Mouse (Mus musculus) intestine, embryonic 14.5 days (tissue): Measurements from ENCODE around the gene Prss33. TPM values are rescaled to one million over a fixed set of nuclear protein-coding genes. Genes with fewer than 3 reads are reported as not detected.

ENCODE experiments used
- ATAC-seq: fragments of 200-750 bp; cut with Nextera tagmentation; replicated peaks from 2 replicates; pipeline ENCODE4 v1.8.0; 2017; ENCODE audit warnings: low read depth, moderate number of reproducible peaks, moderate TSS enrichment, moderate library complexity; ENCODE audit not compliant: low FRiP score, low TSS enrichment
- DNase-seq: peaks from one replicate; pipeline ENCODE4 v3.0.0-alpha.2; 2018; ENCODE audit warnings: low spot score
- H3K27ac ChIP-seq: fragments of 300-500 bp; sonication (generic); 2 replicates; pipeline ENCODE4 v1.5.1; 2014; ENCODE audit warnings: low read depth, mild to moderate bottlenecking, control low read depth
- H3K27me3 ChIP-seq: fragments of 300-500 bp; sonication (generic); replicated peaks from 2 replicates; pipeline ENCODE4 v1.6.1; 2014; ENCODE audit warnings: low read length, control low read depth; ENCODE audit not compliant: control insufficient read depth, insufficient read depth
- H3K36me3 ChIP-seq: fragments of 300-500 bp; sonication (generic); 2 replicates; pipeline ENCODE4 v1.6.1; 2014; ENCODE audit warnings: low read length, control low read depth; ENCODE audit not compliant: control insufficient read depth, insufficient read depth
- H3K4me1 ChIP-seq: fragments of 300-500 bp; sonication (generic); replicated peaks from 2 replicates; pipeline ENCODE4 v1.6.1; 2014; ENCODE audit warnings: low read length, control low read depth, mixed read lengths; ENCODE audit not compliant: control insufficient read depth, insufficient read depth
- H3K4me2 ChIP-seq: fragments of 300-500 bp; sonication (generic); 2 replicates; pipeline ENCODE4 v1.6.1; 2014; ENCODE audit warnings: low read length
- H3K4me3 ChIP-seq: fragments of 300-500 bp; sonication (generic); 2 replicates; pipeline ENCODE4 v1.5.1; 2014; ENCODE audit warnings: low read depth, low read length, control low read depth, mixed read lengths
- H3K9ac ChIP-seq: fragments of 300-500 bp; sonication (generic); 2 replicates; pipeline ENCODE4 v1.6.1; 2014; ENCODE audit warnings: mild to moderate bottlenecking, low read length
- H3K9me3 ChIP-seq: fragments of 300-500 bp; sonication (generic); 2 replicates; pipeline ENCODE4 v1.6.1; 2016; ENCODE audit warnings: low read length, control low read depth; ENCODE audit not compliant: control insufficient read depth
- WGBS: fragments of 180-500 bp; shearing (Covaris S2); extraction: QIAGEN DNeasy Blood & Tissue Kit; methylation state at CpG from one replicate; pipeline ENCODE4 v1.1.7; 2014; 5-methylcytosine and 5-hydroxymethylcytosine counted together
- polyA plus RNA-seq: library from polyadenylated mRNA; unstranded; fragments of >200 nt; fragmentation: Nextera tagmentation; extraction: Ambion mirVana; gene quantifications from 2 replicates; pipeline ENCODE4 v1.2.1, GENCODE M21; 2014

The Prss33 gene
- polyA plus RNA-seq, 1 experiment from 2014 or later, result 0.26 TPM

- Histone ChIP-seq H3K4me2 (no peak overlapping the region), H3K36me3 (no peaks in the 10 kb centered on the region), H3K4me3 (no peak overlapping the region), H3K27me3 (no peaks in the 10 kb centered on the region), H3K27ac (no peak overlapping the region), H3K9me3 (no peaks in the 10 kb centered on the region), H3K9ac (no peak overlapping the region), H3K4me1 (no peaks in the 10 kb centered on the region)
- DNase-seq, result no peak
- 0 out of 2 replicates have a peak, but pooled peaks have one; percentile 56 for ATAC-seq
- 54% methylated on average over 2 of the region's 2 CpGs for WGBS
These were observed 22.1 kb upstream of the Prss33 start for GRCm38 (mm10) chr17:23857913-23858312.

GRCm38 (mm10) chr17:23857193-23857592 is 21.3 kb upstream of the Prss33 start:
- no peaks in the 10 kb centered on the region for H3K4me1 ChIP-seq
- H3K9ac ChIP-seq, result no peak overlapping the region
- no peaks in the 10 kb centered on the region for H3K9me3 ChIP-seq
- no peaks in the 10 kb centered on the region for H3K36me3 ChIP-seq
- no peak overlapping the region for H3K4me2 ChIP-seq
- 83% methylated on average over 6 of the region's 6 CpGs for WGBS
- no peak for ATAC-seq
- no peaks in the 10 kb centered on the region for H3K27me3 ChIP-seq
- no peak for DNase-seq
- H3K4me3 ChIP-seq, result no peak overlapping the region
- H3K27ac ChIP-seq, result no peak overlapping the region

GRCm38 (mm10) chr17:23854229-23854765 is 18.4 kb upstream of the Prss33 start:
- ATAC-seq (no peak), DNase-seq (no peak)
- H3K4me2 ChIP-seq, result no peak overlapping the region
- 84% methylated on average over 10 of the region's 10 CpGs for WGBS
- H3K4me3 ChIP-seq, result no peak overlapping the region
- no peaks in the 10 kb centered on the region for H3K4me1 ChIP-seq
- H3K36me3 ChIP-seq, result no peaks in the 10 kb centered on the region
- no peaks in the 10 kb centered on the region for H3K9me3 ChIP-seq
- no peak overlapping the region for H3K27ac ChIP-seq
- H3K9ac ChIP-seq, result no peak overlapping the region
- H3K27me3 ChIP-seq, result no peaks in the 10 kb centered on the region

- no peaks in the 10 kb centered on the region for H3K27me3 ChIP-seq
- no peaks in the 10 kb centered on the region for H3K4me1 ChIP-seq
- DNase-seq, result peak; percentile 65
- H3K9ac ChIP-seq, result no peak overlapping the region
- no peak overlapping the region for H3K27ac ChIP-seq
- no peak overlapping the region for H3K4me3 ChIP-seq
- H3K9me3 ChIP-seq, result no peaks in the 10 kb centered on the region
- no peaks in the 10 kb centered on the region for H3K36me3 ChIP-seq
- H3K4me2 ChIP-seq, result no peak overlapping the region
- 44% methylated on average over 5 of the region's 5 CpGs for whole genome bisulfite sequencing
- 0 out of 2 replicates have a peak, but pooled peaks have one; percentile 21 for ATAC-seq
These were observed 17.4 kb upstream of the Prss33 start for GRCm38 (mm10) chr17:23853292-23853691.

- H3K4me1 ChIP-seq, result no peaks in the 10 kb centered on the region
- DNase-seq, result peak; percentile 84
- peak; percentile 62 for ATAC-seq
- H3K9me3 ChIP-seq, result no peaks in the 10 kb centered on the region
- no peak overlapping the region for H3K9ac ChIP-seq
- no peak overlapping the region for H3K4me2 ChIP-seq
- H3K27ac ChIP-seq, result no peak overlapping the region
- WGBS, result 57% methylated on average over 18 of the region's 19 CpGs
- H3K4me3 ChIP-seq, result no peak overlapping the region
- H3K36me3 ChIP-seq, result no peaks in the 10 kb centered on the region
- H3K27me3 ChIP-seq, result no peaks in the 10 kb centered on the region
These were observed 15.2 kb upstream of the Prss33 start for GRCm38 (mm10) chr17:23850853-23851749.

- Histone ChIP-seq H3K27ac (no peak overlapping the region), H3K4me1 (no peaks in the 10 kb centered on the region), H3K27me3 (no peaks in the 10 kb centered on the region), H3K4me2 (no peak overlapping the region), H3K4me3 (no peak overlapping the region), H3K36me3 (no peaks in the 10 kb centered on the region), H3K9ac (no peak overlapping the region), H3K9me3 (no peaks in the 10 kb centered on the region)
- DNase-seq (no peak), ATAC-seq (no peak)
- WGBS, result 63% methylated on average over 2 of the region's 2 CpGs
These were observed 14.2 kb upstream of the Prss33 start for GRCm38 (mm10) chr17:23850028-23850427.

GRCm38 (mm10) chr17:23843812-23844273 is 8.0 kb upstream of the Prss33 start, which contains the start of the genes Prss32 and Prss41:
Gene Prss32 (plus strand): TSS chr17:23843855.
Gene Prss41 (minus strand): TSS chr17:23844172.
- Histone ChIP-seq H3K4me1 (no peaks in the 10 kb centered on the region), H3K9ac (no peak within 1 kb of the TSS), H3K9me3 (no peaks in the 10 kb centered on the region), H3K36me3 (no peaks in the 10 kb centered on the region), H3K27ac (no peak within 1 kb of the TSS), H3K4me3 (no peak within 1 kb of the TSS), H3K4me2 (peak within 1 kb of the TSS; percentile 35), H3K27me3 (no peaks in the 10 kb centered on the region)
- peak; percentile 71 for DNase-seq
- peak; percentile 38; the same call in 1 of the 2 replicates for ATAC-seq
- 11% methylated on average over 19 of the region's 19 CpGs for WGBS

GRCm38 (mm10) chr17:23843141-23843811 is 7.4 kb upstream of the Prss33 start:
- Histone ChIP-seq H3K36me3 (no peaks in the 10 kb centered on the region), H3K4me3 (no peak overlapping the region)

More at GRCm38 (mm10) chr17:23843141-23843811, 7.4 kb upstream of the Prss33 start:
- H3K27ac ChIP-seq, result no peak overlapping the region
- H3K4me2 ChIP-seq, result peak overlapping the region; percentile 35; the same call in 1 of the 2 replicates
- no peak overlapping the region for H3K9ac ChIP-seq
- H3K9me3 ChIP-seq, result no peaks in the 10 kb centered on the region
- ATAC-seq (0 out of 2 replicates have a peak, but pooled peaks have one; percentile 32), DNase-seq (no peak)
- no peaks in the 10 kb centered on the region for H3K27me3 ChIP-seq
- 48% methylated on average over 23 of the region's 23 CpGs for WGBS
- no peaks in the 10 kb centered on the region for H3K4me1 ChIP-seq
